Mouse (Mus musculus): Measurements from ENCODE around the gene Gsta4.
A peak's percentile ranks its signal among the peaks of the same experiment; 100 is the strongest.
"Not testable (repeated sequence)": the region's sequence is repeated elsewhere in the genome, so short reads cannot be mapped to it uniquely, and the experiment has no call there.

The Gsta4 gene

DNA sequence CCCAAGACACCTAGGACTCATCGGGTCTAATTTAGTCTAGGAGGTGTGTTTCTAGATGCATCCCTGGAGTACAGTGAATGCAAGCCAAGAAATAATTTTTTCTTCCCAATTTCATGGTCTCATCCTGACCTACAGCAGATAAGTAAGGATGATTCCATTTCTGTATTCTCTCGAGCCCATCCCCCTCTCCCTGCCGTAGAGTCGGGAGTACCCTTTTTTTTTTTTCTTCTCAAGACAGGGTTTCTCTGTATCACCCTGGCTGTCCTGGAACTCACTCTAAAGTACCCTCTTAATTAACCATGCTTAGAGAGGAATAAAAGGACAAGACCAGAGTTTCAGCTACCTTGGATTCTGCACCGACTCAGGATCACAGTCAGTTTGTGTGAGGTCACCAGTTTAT is 4.4 kb upstream of the Gsta4 start:
- DNase-seq (ENCODE audit: low read depth, low spot score), result no peak

DNA sequence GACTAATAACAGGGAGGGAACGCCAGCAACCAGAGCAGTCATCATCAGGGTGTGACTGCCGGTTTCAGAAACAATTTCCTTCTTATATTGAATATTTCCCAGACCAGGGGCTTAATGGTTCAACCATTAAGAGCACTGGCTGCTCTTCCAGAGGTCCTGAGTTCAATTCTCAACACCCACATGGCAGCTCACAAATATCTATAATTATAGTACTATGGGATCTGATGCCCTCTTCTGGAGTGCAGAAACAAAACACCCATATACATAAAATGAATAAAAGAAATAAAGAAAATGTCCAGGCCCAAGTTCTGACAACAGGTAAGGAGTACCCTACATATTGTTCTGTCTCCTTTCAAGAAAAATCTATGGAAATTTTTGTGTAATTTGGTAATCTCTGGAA is 3.5 kb upstream of the Gsta4 start:
- no peak for DNase-seq (ENCODE audit: low read depth, low spot score)

DNA sequence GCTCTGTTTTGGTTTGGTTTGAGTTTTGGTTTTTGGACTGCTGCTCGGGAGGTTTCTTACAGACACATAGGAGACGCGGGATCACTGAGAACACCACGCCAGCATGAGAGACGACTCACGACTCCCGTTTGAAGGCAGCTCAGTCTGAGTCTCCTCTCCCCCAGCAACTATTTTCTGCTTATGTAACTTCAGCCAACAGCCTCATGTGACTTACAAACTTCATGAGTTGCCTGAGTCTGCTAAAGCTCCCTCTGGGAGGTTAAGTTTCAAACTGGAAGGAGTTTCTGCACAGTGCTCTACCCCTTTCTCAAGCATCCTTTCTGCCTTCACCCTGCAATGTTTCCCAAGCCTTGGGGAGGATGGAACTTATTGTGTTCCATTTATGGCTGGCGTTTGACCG is 3.1 kb downstream of the Gsta4 start:
- no peak for DNase-seq (ENCODE audit: low read depth, low spot score)

DNA sequence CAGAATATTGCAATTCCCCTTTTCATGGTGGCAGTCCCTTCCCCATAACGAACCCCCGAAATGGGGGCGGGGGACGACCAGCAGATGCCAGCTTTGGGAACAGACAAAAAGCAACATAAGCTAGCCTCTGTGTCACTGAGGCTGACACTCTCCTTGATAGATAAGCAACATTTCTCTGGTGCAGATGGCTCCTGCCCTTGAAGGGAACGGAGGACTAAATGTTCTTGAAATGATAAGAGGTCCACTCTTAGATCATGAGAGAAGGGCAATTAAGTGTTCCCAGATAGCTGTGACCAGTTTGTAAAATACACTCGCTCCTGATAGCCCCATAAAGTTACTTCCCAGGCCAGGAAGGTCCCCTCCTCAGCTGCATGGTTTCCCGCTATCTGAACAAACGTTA is 6.3 kb downstream of the Gsta4 start:
- no peak for DNase-seq (ENCODE audit: low read depth, low spot score)

DNA sequence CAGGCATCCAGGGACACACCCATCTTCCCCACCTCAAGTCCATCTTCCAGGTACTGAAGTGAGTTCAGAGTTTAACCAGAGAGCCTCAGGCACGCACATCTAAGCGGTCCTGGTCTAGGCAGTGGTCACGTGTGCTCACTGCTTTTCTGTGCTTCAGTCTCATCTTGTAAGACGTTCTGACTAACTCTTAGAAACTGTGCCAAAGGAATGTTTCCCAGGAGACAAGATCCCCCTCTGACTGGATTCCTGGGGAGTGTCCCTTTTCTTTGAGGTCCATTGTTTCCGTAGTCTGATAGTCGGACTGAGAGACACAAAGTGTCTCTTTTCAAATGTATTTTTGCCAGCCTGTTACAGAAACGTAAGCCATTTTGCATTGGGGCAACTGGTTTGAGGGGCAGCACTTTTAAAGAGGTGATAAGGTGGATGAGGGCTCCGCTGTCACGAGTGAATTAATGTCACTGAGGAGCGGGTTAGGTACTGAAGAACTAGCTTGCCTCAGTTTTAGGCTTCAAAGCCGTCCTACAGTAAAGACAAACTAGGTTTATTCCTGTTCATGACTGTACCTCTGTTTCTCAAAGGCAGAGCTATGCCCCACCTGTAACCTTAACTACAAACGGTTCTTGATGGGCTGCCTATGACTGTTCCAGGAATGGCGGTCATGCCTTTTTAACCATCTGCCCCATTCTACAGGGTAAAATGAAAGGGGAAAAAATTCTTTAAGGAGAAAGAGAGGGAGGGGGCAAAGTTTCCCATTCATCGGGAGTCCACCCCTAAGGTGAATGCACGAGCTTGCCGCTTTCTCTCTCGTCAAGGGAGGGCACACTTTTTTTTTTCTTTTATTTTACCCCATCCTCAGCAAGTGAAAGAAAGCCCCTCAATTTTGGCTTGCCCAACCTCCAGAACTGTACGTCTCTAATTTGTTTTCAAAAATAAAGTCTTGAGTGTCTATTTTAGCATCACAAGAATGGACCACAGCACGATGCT is 8.4 kb downstream of the Gsta4 start:
- peak; percentile 97 for DNase-seq (ENCODE audit: low read depth, low spot score)

DNA sequence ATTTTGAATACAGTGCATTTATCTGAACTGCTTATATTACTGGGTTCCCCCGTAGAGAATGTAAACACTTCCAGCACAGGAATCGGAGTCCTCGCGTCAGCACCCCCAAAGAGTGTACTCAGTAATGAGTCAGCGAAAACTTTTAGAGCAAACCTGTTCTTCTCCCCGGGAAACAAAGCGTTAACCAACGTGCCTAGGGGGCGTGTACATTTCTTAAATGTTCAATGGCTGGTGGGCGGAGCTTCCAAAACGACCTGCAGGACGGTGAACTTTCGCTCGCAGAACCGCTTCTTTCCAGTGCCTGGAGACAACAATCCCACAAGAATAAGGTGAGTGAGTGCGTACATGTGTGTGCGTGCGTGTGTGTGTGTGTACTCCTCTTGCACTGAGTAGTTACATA is 9.2 kb downstream of the Gsta4 start:
- DNase-seq (ENCODE audit: low read depth, low spot score), result peak; percentile 99

DNA sequence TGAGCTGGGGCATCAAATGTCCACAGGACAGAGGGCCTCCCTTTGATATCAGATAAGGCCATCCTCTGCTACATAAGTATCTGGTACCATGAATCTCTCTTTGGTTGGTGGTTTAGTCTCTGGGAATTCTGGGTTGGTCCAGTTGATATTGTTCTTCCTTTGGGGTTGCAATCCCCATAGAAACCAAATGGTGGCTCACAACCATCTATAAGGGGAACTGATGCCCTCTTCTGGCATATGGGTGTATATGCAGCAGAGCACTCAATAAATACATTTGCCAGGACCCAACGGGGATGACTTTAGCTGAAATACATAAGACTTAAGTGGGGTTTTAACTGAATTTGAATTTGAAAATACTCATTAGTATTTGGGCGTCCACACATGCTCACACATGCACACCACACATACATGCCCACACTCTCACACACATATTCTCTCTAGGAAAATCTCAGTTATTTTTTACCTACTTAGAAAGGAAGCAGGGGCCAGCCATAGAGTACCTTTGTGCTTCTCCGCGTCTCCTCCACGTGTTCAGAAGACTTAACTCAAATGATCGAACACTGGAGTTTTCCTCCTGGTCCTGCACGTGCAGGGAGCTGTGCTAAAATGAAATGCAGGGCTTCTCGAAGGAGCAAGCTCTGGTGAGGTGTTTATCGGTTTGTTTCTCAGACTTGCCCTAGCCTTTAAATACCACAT is 11.5 kb downstream of the Gsta4 start:
- peak; percentile 91 for DNase-seq (ENCODE audit: low read depth, low spot score)

DNA sequence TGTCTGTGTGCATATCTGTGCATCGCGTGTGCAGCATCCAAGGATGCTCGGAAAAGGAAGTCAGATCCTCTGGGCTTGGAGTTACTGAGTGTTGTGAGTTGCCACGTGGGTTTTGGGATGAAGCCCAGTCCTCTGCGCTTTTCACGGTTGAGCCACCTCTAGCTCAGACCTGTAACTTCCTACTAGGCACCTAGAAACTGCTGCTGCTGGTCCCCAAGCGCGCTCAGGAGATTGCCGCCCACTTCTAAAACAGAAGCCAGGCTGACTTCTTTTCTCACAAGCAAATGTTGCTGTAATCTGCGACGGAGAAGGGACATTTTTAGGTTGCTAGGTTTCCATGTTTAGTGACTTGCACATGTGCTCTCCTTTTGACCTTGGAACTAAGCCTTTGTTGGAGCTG is 12.5 kb downstream of the Gsta4 start:
- peak; percentile 36 for DNase-seq (ENCODE audit: low read depth, low spot score)

DNA sequence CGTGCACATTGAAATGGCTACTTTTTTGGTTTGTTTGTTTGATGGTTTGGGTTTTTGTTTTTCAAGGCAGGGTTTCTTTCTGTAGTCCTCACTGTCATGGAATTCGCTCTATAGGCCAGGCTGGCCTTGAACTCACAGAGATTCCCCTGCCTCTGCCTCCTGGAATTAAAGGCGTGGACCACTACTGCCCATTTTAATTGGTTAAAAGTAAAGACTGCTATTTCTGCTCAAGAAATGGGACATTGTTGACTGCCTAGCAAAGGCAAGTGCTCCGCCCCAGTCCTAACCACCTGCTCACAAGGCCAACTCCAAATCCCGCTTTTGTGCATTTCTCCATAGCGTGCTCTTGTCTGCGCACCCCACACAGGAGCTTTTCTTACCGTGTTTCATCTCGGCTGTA is 15.2 kb downstream of the Gsta4 start:
- DNase-seq (ENCODE audit: low read depth, low spot score), result peak; percentile 66

DNA sequence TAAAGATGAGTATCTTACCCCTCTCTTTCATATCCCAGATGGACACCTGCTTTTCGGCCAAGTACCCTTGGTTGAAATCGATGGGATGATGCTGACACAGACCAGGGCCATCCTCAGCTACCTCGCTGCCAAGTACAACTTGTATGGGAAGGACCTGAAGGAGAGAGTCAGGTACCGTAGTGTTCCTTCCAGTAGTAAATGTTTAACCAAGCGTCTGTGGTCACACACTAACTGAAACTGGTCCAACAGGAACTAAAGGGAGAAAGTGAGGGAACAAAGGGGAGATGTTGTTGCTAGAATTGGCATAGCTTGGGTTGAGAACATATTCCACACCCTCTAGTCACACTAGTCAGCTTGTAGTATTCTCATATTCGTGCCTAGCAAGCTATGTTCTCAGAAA is 21.6 kb downstream of the Gsta4 start:
- DNase-seq (ENCODE audit: low read depth, low spot score), result no peak

DNA sequence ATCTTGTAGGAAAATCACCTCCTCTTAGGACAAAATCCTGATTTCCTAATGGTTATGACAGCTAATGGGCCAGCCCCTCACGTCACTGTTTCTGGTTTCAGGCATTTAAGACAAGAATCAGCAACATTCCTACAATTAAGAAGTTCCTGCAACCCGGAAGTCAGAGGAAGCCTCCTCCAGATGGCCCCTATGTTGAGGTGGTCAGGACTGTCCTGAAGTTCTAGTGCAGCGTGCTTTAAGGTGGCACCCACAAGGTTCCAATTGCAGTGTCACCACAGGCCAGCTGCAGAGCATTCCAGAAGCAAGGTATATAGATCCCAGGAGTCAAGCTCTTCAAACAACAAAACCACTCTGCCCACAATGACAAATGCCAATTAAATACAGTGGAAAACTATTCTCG is 26.4 kb downstream of the Gsta4 start:
- no peak for DNase-seq (ENCODE audit: low read depth, low spot score)

DNA sequence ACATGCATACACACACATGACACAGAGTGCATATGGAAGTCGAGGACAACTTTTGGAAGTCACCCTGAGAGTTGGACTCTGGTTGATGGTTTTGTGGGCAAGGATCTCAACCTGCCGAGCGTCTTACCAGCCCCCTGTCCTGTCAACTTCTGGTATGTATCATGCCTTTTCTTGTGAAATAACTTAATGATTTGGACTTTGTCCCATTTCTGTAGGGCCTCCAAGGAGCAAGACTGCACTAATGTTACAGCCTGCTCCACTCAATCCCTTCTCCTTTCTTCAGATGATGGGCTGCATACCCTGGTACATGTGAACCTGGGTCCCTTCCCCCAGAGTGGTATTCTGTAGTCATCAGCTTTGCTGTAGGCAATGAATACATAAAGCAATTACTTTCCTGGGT is 27.5 kb downstream of the Gsta4 start:
- no peak for DNase-seq (ENCODE audit: low read depth, low spot score)

DNA sequence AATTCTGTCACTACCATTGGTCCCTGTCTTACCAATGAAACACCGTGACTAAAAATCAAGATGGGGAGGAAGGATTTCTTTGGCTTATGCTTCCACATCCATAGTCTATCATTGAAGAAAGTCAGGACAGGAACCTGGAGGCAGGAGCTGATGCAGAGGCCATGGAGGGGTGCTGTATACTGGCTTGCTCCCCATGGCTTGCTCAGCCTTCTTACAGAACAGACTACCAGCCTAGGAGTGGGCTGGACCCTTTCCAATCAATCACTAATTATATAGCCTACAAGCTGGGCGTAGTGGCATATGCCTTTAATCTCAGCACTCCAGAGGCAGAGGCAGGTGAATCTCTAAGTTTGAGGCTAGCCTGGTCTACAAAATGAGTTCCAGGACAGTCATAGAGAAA is 28.2 kb downstream of the Gsta4 start:
- no peak for DNase-seq (ENCODE audit: low read depth, low spot score)

DNA sequence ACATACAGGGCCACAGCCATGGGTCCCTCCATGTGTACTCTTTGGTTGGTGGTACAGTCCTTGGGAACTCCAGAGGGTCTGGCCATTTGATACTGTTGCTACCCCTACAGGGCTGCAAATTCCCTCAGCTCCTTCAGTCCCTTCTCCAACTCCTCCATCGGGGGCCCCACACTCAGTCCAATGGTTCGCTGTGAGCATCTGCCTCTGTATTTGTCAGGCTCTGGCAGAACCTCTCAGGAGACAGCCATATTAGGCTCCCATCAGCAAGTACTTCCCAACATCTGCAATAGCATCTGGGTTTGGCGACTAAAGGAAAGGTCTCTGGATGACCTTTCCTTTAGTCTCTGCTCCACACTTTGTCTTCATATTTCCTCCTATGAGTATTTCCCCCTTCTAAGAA is 28.9 kb downstream of the Gsta4 start:
- DNase-seq (ENCODE audit: low read depth, low spot score), result no peak

DNA sequence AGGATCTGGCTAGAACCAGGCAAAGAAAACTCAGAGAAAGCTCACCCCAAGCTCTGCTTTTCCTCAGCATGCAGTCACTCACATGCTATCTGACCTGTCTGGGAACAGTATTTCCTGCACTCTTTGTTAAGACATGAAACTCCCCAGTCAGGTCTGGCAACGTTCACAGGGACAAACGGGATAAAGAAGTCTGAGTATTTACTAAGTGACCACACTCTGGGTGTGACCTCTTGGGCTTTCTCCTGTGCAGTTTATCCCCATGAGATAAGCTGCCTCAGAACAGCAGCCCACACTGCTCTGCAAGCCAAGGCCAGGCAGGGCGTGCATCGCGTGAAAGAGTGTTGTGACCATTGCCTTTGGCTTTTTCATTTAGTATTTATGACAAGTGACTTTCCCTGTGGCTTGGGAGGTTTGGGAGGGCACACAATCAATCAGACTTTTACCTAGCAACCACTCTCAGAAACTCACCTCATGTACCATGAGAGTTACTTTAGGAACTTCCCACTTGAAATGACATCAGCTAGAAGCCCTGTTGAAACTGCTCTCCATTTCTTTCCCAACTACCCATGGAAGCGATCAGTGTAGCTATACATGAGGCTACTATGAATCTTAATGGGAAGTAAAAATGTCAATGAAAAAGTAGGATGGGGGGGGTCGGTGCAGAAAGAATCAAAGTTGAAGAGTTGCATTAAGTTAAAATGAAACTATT is 29.9 kb downstream of the Gsta4 start:
- DNase-seq (ENCODE audit: low read depth, low spot score), result no peak

DNA sequence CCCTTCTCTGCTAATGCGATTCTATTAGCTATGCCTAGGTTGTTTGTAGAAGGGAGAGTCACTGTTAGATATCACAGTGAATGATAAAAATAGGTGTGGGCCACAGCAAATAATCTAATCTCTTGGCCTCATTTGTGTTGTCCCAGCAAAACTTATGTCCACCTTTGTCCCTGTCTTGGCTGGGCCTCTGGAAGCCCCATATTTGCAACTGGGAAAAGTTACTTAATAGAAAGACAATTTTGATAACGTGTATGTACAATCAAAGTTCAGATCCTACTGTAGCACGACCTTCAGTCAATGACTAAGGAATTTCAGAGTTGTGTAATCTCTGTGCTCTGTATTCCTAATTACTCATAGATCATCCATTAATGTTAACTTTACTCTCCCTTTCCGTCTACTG is 34.5 kb downstream of the Gsta4 start:
- DNase-seq (ENCODE audit: low read depth, low spot score), result no peak

DNA sequence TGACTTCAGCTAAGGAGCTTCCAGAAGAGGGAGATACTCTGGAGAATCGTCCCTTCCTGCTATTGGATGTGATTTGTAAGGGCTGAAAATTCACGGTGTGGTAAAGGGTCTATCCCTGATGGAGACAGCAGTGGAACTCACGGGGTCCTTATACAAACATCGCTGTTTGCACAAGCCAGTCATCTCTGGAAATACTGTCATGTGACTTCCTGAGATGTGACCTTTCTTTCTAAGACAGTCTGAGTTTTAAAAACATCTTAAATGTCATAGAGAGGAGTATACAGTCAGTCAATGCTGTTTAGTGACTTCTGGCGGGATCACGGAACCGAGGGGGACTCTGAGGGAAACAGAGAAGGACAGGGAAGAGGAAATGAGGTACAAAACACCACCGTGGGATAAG is 40.0 kb downstream of the Gsta4 start:
- DNase-seq (ENCODE audit: low read depth, low spot score), result no peak

DNA sequence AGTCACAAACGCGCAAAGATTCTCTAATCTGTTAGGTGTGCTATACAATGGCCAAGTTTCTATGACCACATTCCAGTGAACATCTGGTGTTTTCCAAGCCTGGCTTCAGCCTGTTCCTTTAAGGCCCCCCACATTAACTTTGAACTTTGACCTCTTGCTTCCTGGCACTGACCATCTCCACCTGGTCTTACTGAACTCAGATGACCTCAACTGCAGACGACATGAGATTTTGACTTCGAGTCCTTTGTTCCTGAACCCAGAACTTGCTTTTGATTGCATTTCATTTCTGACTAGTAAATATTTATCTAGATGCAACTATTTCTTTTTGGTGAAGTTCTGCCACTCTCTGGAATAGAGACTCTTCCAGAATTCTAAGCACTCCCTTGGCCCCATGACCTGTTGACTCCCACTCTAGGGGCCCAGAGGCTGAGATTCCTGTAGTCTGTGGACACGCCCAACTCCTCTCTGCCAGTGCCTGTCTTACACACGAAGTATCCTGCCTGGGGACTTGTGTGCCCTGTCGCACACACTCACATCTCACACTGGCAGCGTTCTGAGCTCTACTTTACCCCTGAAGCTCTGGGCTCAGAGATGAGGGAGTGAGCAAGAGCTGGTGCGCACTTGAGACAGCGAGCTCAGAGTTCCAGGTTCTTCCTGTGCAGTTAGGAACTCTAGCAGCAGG is 40.8 kb downstream of the Gsta4 start:
- DNase-seq (ENCODE audit: low read depth, low spot score), result peak; percentile 37

DNA sequence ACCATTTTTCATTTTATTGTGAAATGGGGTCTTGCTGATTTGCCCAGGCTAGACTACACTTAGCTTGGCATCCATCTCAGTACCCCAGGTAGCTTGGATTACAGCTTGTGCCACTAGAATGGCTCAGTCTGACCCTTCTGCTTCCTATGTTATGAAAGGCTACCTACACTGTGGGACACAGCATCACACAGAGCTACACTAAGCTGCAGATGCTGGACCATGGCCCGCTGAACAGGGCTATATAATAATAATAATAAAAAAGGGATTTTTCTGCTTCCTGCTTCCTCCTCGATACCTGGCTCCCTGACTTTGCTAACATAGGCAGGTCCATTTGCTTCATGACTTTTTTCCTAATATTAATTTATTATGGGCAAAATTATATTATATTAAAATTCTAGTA is 41.8 kb downstream of the Gsta4 start:
- no peak for DNase-seq (ENCODE audit: low read depth, low spot score)

DNA sequence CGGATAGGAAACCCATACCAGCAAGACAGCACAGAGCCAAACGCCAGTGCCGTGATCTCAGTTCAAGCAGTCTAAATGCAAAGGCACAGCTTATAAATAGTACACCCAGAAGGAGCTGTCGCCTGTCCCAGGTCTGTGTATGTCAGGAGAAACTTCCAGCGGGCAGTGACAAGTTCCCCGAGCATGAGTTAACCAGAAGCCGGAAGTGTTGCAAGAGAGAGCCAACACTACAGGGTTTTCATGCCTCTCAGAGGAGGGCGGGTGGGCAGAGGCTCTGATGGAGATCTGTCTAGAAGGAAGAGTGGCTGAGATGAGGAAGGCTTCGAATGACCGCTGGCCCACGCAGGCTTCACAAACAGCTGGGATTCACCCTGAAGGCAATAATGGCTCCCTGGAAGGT is 42.7 kb downstream of the Gsta4 start:
- DNase-seq (ENCODE audit: low read depth, low spot score), result peak; percentile 21

DNA sequence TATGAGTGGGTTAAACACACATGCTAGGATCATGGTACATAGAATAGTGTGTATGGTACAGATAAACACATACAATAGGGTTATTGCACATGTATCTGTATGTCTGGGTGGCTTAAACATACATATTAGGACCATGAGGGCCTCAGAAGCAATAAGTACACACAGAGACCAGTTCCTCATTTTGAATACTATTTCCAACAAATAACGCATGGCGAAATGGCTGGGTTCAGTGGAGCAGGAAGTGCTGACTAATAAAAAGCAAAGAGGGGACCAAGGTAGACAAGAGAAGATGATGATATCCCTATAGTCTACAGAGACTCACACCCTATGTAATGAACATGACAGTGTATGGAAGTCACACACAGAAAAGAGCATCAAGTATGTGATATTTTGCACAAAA is 45.5 kb downstream of the Gsta4 start:
- DNase-seq (ENCODE audit: low read depth, low spot score), result no peak

DNA sequence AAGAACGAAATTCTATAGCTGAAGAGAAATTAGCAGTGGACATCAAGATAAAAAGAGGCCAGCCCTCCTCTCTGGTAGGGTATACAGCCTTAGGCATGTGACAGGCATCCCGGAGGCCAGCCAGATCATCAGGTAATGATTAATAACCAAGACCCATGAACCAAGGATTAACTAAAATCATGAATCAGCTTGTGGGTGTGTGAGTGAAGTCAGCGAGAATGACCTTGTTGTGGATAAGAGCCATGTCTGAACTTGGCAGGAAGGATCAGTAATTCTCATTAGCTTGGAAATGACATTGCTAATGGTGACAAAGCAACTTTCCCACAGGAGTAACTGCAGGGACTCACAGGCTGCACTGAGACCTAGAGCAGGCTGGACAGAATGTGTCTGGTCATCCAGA is 47.1 kb downstream of the Gsta4 start:
- not testable (repeated sequence) for DNase-seq (ENCODE audit: low read depth, low spot score)
